Mouse (Mus musculus): ENCODE data around the gene Treml2.

GRCm38 (mm10) chr17:48357892-48358291 is 58.6 kb downstream of the Treml2 start:
- TF ChIP-seq CTCF (IDR thresholded peaks at IDR 0.05): no peak
- TF ChIP-seq EP300 (IDR thresholded peaks at IDR 0.05): no peak

Data from lung, postnatal 0 days (tissue).